Mouse (Mus musculus): ENCODE results near the gene Sac3d1.
"Not testable (repeated sequence)": the region's sequence is repeated elsewhere in the genome, so short reads cannot be mapped to it uniquely, and the experiment has no call there.

Gene Sac3d1

GRCm38 (mm10) chr19:6117986-6118676 lies at the start of gene Sac3d1:
TSS of gene Sac3d1 (minus strand) at chr19:6118650.
- DNase-seq = peak; percentile 89

GRCm38 (mm10) chr19:6166750-6167149 lies 48.3 kb upstream of the Sac3d1 start:
- no peak for DNase-seq

GRCm38 (mm10) chr19:6163872-6164547 lies 45.6 kb upstream of the Sac3d1 start:
- DNase-seq = no peak

GRCm38 (mm10) chr19:6157220-6157619 lies 38.8 kb upstream of the Sac3d1 start:
- no peak for DNase-seq

- no peak for DNase-seq
Measured at GRCm38 (mm10) chr19:6156372-6156771, 37.9 kb upstream of the Sac3d1 start.

GRCm38 (mm10) chr19:6155174-6155573 lies 36.7 kb upstream of the Sac3d1 start:
- no peak for DNase-seq

- no peak for DNase-seq
Measured at GRCm38 (mm10) chr19:6144842-6145241, 26.4 kb upstream of the Sac3d1 start.

- DNase-seq = peak; percentile 93
Measured at GRCm38 (mm10) chr19:6141394-6141749, 22.9 kb upstream of the Sac3d1 start, which contains the start of gene Arl2. TSS of gene Arl2 (minus strand) at chr19:6141548.

GRCm38 (mm10) chr19:6140678-6141393 lies 22.4 kb upstream of the Sac3d1 start, which contains the start of gene Batf2:
TSS of gene Batf2 (plus strand) at chr19:6140983.
- DNase-seq = peak; percentile 94

GRCm38 (mm10) chr19:6140374-6140677 lies 21.9 kb upstream of the Sac3d1 start:
- no peak for DNase-seq

GRCm38 (mm10) chr19:6139701-6140100 lies 21.3 kb upstream of the Sac3d1 start:
- no peak for DNase-seq

GRCm38 (mm10) chr19:6136397-6136796 lies 17.9 kb upstream of the Sac3d1 start:
- DNase-seq = no peak

GRCm38 (mm10) chr19:6133197-6133596 lies 14.7 kb upstream of the Sac3d1 start:
- not testable (repeated sequence) for DNase-seq

- DNase-seq = no peak
Measured at GRCm38 (mm10) chr19:6132171-6132827, 13.8 kb upstream of the Sac3d1 start.

- DNase-seq = not testable (repeated sequence)
Measured at GRCm38 (mm10) chr19:6130414-6131128, 12.1 kb upstream of the Sac3d1 start.

GRCm38 (mm10) chr19:6127760-6128341 lies 9.4 kb upstream of the Sac3d1 start, which contains the start of gene Snx15:
TSS of gene Snx15 (minus strand) at chr19:6128304.
- DNase-seq = peak; percentile 98

GRCm38 (mm10) chr19:6126789-6127580 lies 8.5 kb upstream of the Sac3d1 start:
- DNase-seq = no peak

- peak; percentile 78 for DNase-seq
Measured at GRCm38 (mm10) chr19:6126289-6126688, 7.8 kb upstream of the Sac3d1 start.

GRCm38 (mm10) chr19:6124898-6125297 lies 6.4 kb upstream of the Sac3d1 start:
- no peak for DNase-seq

- DNase-seq = no peak
Measured at GRCm38 (mm10) chr19:6123330-6123729, 4.9 kb upstream of the Sac3d1 start.

- DNase-seq = no peak
Measured at GRCm38 (mm10) chr19:6121761-6122160, 3.3 kb upstream of the Sac3d1 start.
